Mouse (Mus musculus) cerebellum, postnatal 14 days (tissue): ENCODE results near the gene Man1c1.

Experiments used
- DNase-seq, 2 experiments: peaks; one replicate each; pipeline ENCODE4 v3.0.0; 2021; ENCODE audit warnings: mixed read lengths in 2 of 2

Gene Man1c1

DNA sequence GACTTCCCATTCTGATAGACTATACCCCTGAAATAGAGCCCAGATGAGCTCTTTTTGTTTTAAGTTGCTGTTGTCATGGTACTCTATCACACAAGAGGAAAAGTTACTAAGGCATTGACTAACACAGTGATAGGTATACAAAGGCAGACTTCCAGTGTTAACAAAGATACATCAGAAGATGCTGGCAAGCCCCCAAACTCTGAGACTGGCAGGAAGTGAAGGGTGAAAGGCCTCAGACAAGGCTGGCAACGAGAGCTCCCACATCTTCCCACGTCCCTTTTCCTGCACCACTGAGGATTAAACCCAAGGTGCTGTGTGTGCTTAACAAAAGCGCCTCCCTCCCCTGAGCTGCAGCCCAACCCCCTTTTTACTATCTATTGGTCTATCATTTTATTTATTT is 19.2 kb upstream of the Man1c1 start:
- DNase-seq: no peak

DNA sequence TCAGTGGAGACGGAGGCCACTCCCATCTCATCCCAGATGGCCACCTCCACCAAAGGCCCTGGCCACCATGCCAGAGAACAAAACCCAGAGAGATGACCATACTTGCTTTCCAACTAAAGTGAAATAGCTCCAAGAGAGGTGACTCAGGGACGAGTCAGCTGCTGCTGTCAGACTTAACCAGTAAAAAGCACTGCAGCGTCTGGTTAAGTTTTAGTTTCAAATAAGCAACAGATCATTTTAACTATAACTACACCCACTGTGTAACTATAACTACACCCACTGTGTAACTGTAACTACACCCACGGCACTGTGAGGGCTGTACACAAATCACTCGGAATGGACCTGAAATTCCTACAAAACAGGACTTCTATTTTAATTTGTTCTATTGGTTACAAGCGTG is 17.0 kb upstream of the Man1c1 start:
- DNase-seq: no peak

DNA sequence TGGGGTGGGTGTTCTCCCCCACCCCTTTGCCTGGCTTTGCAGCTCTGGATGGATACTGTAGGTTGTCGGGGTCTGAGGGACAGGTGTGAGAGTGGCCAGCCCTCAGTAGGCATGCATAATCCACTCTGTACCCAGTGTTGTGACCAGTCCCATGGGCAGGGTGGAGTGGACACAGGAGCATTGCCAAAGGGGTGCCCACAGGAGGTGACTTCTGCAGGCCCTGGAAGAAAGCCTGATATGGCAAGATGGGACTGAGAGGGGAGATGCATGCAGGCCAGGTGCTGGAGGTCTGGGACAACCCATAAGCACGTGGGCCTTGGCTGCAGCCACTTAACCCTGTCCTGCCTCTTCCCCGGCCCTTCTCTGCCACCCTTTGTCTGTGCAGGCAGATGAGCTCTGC is 16.3 kb upstream of the Man1c1 start:
- no peak for DNase-seq

DNA sequence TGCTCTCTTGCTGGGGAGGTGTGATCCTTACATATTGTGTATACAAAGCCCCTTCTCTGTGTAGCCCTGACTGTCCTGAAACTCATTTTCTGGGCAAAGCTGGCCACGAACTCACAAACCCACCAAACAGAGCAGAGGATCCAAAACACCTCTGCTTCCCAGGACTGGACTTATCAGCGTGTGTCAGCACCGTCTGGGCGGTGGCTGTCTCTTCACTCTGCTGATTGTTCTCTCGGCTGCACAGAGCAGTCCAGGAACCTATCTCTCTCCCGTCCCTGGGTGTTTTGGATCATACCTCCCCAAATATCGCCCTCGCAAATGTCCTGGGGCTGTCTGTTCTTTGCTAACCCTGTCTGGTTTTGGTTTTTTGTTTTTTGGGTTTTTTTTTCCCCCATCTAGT is 15.4 kb upstream of the Man1c1 start:
- DNase-seq: no peak

DNA sequence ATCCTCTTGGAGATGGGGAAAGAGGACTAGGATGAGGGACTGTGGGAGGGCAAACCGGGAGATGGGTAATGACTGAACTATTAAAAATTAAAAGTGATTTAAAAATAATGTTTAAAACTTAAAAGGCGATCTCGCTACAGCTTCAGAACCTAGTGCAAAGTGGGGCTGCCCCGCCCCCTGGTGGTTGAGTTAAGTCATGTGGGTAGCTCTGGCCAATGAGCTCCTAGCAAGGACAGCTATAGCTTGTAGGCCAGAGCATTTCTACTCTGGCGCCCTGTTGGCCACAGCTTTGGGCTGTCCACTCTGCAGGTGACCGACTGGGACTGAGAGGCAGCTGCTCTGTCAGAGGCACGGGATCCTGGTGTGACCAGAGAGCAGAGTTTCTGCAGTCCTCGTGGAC is 9.8 kb upstream of the Man1c1 start:
- DNase-seq: peak; percentile 89 to 90

DNA sequence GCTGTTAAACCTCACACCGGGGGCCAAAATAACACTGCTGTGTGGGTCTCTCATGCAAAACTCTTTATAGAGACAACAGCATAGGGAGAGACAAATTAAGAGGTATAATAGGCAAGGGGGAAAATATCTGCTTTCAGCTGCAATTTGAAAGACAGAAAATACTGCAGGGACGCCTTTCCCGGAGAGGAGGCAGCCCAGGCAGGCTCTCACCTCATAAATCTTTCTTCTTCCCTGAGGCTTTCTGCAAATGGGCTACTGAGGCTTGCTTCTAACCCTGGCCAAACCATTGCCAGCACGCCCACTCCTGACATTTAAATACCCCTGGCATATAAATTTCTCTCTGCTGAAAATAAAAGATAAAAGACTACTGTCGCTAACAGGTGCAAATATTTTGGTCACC is 1.2 kb upstream of the Man1c1 start:
- DNase-seq: no peak

DNA sequence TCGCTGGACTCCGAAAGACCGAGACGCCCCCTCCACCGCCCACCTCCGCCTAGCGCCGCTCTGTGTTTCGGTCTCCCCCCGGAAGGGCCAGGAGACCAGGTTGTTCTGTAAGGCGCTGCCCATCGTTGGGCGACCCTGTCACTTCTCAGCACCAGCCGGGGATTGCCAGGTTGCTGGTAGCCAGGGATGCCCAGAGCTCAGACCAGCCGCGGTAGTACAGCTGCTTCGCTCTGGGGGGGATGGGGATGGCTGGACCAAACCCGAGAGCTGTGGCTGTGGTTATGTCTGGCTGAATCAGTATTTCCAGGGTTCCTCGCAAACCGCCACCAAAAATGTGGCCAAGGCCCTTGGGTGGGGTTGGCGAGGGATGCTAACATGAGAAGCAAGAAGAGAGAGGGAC is 500 bp upstream of the Man1c1 start:
- no peak for DNase-seq

DNA sequence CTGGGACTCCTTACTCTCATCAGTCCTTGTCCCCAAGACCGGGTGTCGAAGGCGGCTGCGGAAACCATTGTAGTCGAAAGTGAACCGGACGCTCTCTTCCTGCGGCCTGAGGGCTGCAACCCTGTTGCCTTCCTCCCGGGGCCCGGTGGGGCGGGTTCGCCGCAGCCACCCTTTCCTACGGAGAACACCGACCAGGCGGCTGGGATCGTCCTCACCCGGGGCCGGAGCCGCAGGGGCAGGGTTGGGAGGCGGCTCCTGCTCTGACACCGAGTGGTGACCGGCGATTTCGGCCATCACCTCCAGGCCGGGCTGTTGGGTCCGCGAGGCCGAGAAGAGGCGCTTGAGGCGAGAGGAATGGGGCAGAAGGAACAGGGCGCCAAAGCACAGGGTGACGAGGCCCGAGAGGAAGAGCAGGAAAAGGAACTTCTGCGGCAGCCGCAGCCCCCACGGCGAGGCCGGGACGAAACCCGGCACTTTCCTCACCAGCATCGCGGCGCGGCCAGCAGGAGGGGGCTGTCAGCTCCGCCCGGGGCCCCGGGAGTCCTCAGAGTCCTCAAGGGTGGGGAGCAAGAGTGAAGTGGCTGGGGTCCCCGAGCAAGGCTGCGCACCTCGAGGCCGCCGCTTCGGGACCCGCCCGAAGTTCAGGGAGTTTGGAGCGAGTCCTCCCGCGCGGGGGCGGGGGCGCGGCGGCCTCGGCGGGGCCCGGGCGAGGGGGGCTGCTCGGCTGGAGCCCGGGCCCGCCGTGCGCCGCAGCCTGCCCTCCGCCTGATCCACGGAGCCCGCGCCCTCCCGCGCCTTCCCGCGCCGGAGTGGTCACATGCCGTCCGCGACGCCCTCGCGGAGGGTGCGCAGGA is 882 bp downstream of the Man1c1 start:
- DNase-seq: peak; percentile 52 to 65

DNA sequence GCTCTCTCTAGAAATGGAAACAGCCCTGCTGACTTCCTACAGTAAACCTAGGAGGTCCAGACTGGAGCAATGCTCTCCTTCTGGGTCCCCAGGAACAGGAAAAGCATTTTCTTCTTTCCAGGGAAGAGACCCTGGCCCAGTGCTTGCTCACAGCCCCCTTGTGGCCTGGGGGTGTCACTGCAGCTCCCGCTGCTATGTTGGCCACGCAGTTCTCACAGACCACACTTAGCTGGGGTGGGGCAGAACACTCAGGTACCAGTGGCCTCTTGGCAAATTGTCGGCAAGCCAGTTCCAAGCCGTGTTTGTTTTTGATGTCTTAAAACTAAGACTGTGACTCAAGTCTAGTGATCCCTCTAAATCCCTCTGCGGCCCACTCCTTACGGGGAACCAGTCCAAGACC is 2.2 kb downstream of the Man1c1 start:
- DNase-seq: peak; percentile 92 to 93

DNA sequence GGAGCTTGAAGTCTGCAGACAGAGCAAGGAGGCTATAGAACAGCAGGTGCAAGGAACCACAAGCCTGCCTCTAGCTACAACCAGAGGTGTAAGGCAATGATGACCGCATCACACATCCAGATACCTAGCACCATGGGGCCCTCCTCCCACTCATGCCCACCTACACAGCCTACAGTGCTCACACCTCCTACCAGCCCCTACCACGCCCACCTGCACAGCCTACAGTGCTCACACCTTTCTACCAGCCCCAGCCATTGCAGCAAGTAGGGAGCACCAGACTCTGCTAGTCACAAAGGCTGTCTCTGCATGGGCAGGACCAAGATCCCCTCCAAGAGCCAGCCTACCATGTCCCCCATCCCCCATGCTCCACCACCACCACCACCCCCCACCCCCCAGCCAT is 3.2 kb downstream of the Man1c1 start:
- no peak for DNase-seq

DNA sequence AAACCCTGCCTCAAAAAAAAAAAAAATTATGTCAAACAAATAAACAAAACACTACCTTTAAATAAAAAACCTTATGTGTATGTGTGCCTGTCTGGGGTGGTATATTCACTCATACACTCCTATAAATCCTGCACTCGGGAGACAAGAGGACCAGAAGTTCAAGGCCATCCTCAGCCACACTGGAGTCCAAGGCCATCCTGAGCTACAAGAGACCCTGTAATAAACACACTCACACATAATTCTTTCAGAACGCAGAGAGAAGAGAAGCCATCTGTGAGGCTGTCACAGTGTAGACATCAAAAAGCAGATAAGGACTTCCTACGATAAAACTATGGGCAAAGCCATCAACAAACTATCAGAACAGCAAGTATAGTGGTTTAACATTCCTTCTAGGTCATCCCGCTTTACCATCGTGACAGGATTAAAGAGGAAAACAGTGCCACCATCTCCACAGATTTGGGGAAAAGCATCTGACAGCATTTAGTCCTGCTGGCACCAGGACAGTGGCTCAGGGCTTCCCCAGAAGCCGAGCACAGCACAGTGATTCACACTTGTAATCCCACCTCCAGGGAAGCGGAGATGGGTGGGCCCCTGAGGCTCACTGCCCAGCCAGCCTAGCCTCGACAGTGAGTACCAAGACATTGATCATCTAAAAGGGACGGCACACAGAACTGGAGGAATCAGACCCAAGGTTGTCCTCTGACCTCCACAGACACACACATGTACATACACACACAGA is 10.7 kb downstream of the Man1c1 start:
- DNase-seq: peak in 1 of 2 experiments; percentile 24

DNA sequence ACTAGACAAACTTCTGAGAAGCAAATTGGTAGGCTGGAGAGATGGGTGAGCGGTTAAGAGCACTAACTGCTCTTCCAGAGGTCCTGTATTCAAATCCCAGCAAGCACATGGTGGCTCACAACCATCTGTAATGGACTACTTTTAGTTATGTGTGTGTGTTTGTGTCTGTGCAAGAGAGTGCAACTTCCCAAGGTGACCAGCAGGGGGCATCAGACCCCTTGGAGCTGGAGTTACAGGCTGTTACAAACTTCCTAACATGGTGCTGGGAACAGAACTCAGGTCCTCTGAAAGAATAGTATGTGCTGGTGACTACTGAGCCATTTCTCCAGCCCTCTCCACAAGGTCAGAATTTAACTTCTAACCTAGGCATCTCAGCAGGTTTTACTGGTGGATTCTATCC is 11.7 kb downstream of the Man1c1 start:
- no peak for DNase-seq

DNA sequence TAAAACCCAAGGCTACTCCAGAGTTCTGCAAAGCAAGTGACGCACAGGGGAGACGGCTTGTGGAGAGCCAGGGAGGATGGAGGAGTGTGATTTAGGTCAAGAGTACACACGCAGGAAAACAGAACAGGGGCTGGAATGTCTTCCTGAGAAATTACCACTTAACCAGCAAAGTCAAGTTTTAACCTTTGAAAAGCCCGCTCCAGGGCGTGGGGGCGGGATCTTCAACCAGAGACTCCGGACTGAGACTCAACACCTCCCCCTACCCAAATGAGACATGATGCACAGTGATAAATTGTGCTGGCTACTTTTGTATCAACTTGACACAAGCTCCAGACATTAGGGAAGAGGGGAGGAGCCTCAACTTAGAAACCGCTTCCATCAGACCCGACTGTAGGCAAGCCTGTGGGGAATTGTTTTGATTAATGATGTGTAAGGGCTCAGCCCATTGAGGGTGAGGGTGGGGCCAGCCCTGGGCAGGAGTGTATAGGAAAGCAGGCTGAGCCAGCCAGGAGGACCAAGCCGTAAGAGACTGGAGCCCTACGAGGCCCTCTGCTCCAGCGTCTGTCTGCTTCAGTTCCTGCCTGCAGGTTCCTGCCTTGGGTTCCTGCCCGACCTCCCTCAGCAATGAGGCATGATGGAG is 17.9 kb downstream of the Man1c1 start:
- DNase-seq: no peak

DNA sequence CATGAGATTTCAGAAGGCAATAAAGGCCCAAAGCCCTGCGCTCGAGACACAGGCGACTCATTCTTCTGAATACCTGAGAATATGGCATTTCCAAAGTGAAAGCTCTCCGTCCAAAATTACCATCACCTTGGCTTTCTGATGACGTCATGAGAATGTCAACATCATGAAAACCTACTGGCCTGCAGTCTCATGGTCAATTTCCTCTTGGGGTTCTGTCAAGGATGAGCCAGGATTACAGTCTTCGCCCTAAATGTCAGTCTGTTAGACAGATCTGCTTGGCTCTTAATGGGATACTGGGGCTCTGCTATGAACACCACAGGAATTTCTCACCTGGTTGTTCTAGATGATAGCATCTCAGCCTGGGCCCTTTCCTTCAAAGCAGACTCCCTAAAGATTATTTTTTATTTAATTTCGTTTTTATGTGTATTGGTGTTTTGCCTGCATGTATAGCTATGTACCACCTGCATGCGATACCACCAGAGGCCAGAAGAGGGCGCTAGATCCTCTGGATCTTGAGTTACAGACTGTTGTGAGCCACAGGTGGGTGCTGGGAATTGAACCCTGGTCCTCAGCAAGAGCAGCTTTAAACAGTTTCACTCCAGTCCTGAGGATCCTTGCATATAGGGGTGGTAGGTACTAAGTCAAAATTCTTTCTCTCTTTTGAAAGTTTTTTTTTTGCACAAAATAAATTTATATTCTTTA is 19.3 kb downstream of the Man1c1 start:
- peak in 1 of 2 experiments; percentile 70 for DNase-seq

DNA sequence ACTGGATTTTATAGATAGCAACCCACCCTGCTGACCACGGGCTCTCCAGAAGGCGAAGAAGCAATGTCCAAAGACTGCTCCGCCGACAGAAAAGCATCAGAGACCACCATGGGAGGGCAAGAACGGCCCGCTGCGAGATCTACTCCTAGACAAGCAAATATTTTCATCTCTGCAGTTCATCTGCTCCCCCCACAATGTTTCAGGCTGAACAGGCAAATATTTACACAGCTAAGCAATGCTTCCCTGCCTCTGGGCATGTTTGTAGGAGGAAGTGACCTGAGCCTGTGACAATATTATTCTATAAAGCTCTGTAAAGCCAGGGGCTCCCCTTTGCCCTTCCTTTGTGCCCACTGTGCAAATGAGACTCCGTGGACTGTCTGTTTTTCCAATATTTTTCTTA is 20.2 kb downstream of the Man1c1 start:
- peak; percentile 24 to 29 for DNase-seq

DNA sequence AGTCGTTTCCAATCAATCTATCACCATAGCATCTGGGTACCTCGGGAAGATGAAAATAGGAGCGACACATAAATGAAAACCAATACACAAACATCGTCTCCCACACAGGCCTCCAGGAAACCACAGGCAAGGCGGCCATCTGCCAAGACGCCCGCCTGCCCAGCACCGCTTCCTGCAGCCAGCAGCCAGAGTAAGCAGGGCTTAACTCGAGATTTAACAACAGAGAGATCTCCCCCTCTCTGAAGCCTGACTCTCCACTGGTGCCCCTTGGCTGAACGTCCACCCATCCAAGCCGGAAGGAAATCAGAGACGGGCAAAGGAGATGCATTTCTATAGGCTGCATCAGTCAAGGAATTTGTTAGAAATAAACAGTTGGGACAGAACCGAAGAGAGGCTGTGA is 21.1 kb downstream of the Man1c1 start:
- peak; percentile 78 to 79 for DNase-seq

DNA sequence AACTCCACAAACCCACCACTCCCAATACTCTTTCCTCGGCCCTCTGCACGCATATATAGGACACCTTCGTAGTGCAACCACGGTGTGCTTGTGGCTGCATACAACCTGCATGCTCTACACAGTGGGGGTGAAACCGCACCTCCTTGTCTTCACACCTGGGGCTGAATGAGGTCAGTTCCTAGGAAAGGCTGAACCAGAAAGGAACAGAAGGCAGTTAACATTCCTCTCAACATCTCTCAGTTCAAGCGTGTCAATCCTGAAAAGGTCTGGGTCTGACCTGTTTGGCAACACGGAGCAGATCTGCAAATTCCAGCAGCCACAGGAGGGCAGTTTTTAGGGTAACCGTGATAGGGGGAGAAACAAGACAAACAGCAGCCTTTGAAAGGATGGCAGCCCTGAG is 21.7 kb downstream of the Man1c1 start:
- DNase-seq: peak in 1 of 2 experiments; percentile 27

DNA sequence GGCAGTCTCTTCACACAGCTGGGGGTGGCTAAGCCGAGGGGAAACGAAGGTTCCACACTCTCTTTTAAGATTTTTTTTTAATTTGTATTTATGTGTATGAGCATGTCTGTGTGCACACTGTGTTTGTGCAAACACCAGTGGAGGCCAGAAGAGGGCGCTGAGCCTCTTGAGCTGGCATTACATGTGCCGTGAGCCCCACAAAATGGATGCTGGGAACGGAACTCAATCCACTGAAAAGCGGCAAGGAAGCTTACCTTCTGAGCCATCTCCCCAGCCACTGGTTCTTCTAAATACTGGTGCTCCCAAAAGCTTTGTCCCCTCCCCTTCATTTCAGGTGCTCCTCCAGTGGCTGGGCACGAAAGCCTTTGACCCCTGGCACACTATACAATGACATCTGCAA is 22.3 kb downstream of the Man1c1 start:
- peak in 1 of 2 experiments; percentile 48 for DNase-seq

DNA sequence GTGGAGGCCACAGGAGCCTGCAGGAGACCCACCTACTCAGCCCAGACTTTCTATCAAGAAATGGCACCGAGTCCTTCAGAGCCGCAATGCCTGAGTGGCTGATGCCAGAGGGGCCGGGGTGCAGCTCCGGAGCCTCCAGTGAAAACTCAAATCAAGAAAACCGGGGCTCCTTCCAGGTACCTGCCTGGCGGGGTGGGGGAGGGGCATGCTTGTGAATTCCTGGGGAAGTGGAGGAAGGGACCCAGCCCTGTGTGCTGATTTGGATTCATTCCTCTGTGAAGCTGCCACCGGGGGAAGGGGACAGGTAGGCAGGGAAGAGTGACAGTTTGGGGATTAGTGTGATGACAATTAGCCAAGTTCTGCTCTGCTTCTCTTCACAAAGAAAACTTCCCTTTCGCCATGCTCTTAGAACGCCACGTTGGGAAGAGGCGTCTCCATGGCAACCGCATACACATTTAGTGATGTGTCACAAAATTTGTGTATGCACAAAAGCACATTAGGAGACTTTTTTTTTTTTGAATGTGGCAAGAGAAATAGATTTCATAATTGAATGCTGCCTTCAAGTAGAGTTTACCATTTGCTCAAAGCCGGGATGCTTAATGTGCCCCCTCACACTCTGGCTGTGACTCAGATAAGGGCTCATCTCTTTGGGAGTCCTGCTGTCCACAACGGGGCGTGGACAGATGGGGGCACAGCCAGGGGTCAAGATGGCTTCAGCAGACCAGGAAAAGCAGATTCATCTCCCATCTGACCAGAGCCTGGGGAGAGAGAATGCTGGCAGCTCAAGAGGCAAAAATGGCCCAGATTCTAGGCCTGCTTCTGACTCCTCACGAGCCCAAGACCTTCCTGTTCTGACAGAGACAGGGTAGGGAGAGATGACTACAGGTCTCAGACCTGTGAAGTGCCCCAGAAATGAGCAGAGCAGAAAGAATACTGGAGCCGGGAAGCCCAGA is 26.3 kb downstream of the Man1c1 start:
- peak; percentile 68 to 86 for DNase-seq

DNA sequence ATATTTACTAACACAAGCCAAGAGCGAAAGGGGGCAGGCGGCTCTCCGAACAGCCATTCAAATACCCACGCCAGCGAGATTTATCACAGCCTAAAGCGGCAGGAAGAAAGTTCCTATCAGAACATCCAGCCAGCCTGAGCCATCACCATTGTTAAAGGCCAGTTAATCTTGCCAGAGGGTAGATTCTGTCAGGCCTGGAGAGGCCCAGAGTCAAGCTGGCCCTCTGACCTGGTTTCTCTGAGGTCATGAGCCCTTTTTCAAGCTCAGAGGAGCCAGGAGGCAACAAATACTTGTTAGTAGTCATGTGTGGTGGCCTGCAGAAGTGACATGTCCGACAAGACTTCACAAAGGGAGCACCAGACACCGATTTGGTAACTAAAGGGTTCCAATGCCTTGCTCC is 28.3 kb downstream of the Man1c1 start:
- DNase-seq: peak; percentile 16 to 42

DNA sequence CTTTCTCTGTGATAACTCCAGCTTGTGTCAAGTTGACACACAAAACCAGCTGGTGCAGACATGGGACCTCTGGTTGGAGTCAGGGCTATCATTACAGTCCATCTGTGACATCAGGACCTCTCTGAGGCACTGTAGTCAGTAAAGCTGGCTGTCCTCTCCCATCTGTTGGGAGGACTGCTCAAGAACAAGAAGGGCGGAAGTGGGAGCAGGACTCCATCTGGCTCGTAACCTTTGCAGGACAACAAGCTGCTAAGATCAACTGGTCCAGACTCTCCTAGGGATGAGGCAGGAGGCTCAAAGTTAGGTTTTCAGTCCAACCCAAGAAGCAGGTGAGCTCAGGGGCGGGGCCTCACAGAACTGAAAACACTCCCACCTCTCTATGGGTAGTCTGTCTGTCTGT is 29.1 kb downstream of the Man1c1 start:
- DNase-seq: peak; percentile 33 to 38
